Mouse (Mus musculus): ENCODE data around the gene Mrps6. TPM values are rescaled to one million over a fixed set of nuclear protein-coding genes. Genes with fewer than 3 reads are reported as not detected.

The Mrps6 gene
- total and polyA plus RNA-seq, 3 experiments, result 40.8 to 71.0 TPM; not detected in 1

DNA sequence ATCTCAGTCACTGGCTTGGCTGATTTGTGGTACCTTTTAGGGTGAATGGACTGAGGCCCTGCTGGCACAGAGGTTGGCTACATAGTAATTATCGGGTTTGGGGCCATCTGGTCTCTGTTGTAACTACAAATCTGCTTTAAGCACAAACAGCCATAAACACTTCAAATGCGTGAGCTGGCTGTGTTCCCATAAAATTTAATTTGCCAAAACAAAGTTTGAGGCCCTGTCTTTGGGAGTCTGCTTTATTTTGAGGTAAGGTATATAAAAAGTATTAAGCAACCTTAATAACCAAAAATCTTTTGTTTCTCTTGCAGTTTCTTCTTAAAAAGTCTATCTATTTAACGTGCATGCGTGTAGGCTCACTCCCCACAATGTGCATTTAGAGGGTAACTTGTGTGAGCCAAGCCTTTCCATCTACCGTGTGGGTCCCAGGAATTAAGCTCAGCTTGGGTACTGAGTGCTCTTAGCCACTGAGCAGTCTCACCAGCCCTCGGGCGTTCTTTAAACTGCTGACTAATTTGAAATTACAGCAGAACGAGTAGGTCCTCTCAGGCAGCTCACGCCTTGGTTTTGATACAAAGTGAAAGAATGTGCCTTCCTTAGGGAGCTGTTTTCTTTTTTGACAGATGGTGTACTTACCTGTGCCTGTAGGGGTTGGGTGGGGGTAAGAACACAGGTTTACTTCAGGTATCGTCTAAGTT is 40.4 kb downstream of the Mrps6 start:
- peaks cover 0 to 4% of the 10 kb centered on the region in 2 experiments; a peak in 2 of 4 replicates for H3K36me3 ChIP-seq (ENCODE audit: control insufficient read depth in 1 of 2, insufficient read depth in 2 of 2, low read length in 2 of 2)
- H3K9ac ChIP-seq (ENCODE audit: control insufficient read depth, low read depth, low read length, poor library complexity, severe bottlenecking), result no peak overlapping the region
- H3K9me3 ChIP-seq (replicated peaks; ENCODE audit: insufficient read depth, low read length), result no peaks in the 10 kb centered on the region
- no peaks in the 10 kb centered on the region for H3K27me3 ChIP-seq (ENCODE audit: control insufficient read depth in 1 of 2, insufficient read depth in 2 of 2, low read length in 2 of 2)
- no peak overlapping the region for H3K27ac ChIP-seq (ENCODE audit: control insufficient read depth, low read depth, low read length)
- no peak for TF ChIP-seq TBP (IDR thresholded peaks at IDR 0.05; ENCODE audit: low read depth, low read length)
- no peak for TF ChIP-seq UBTF (IDR thresholded peaks at IDR 0.05; ENCODE audit: borderline replicate concordance, insufficient read depth, low read depth, low read length)
- no peak for TF ChIP-seq JUND (IDR thresholded peaks at IDR 0.05; ENCODE audit: low read depth, low read length)
- no peak for TF ChIP-seq NELFE (IDR thresholded peaks at IDR 0.05; ENCODE audit: low read depth, low read length)
- TF ChIP-seq RCOR1 (IDR thresholded peaks at IDR 0.05; ENCODE audit: low read depth, low read length), result no peak
- TF ChIP-seq POLR2A (IDR thresholded peaks at IDR 0.05; ENCODE audit: control insufficient read depth in 1 of 2, insufficient read depth in 1 of 2, low read depth in 1 of 2, low read length in 2 of 2, poor library complexity in 1 of 2), result no peak
- TF ChIP-seq CHD1 (IDR thresholded peaks at IDR 0.05; ENCODE audit: low read depth, low read length), result no peak
- TF ChIP-seq USF1 (IDR thresholded peaks at IDR 0.05; ENCODE audit: low read depth, low read length), result no peak
- TF ChIP-seq MXI1 (IDR thresholded peaks at IDR 0.05; ENCODE audit: low read depth, low read length), result no peak
- H3K4me3 ChIP-seq (ENCODE audit: control insufficient read depth in 1 of 2, insufficient read depth in 1 of 2, low read depth in 2 of 2, low read length in 2 of 2), result no peak overlapping the region
- H3K79me2 ChIP-seq (ENCODE audit: control insufficient read depth, insufficient read depth, low read length, poor library complexity), result no peaks in the 10 kb centered on the region
- DNase-seq (ENCODE audit: low read depth, low spot score), result no peak
- no peaks in the 10 kb centered on the region for H3K4me1 ChIP-seq (ENCODE audit: control insufficient read depth in 1 of 2, insufficient read depth in 2 of 2, low read length in 2 of 2)

DNA sequence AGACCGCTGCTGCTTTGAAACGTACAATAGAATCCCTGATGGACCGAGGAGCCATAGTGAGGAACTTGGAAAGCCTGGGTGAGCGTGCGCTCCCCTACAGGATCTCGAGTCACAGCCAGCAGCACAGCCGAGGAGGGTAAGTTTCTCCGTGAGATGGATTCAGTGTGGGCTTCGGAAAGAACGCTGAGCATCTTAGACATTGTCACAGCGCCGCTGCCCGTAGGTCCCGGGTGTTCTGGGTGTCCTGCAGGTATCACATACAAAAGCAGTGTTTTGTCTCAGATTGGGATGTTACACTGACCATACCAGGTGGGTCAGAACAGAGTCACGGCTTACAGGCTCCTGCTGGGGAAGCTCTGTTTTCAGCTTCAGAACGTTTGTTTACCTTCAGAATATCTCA is 41.5 kb downstream of the Mrps6 start:
- TF ChIP-seq MAFK (IDR thresholded peaks at IDR 0.05; ENCODE audit: borderline replicate concordance, low read depth, low read length) (no peak), MXI1 (IDR thresholded peaks at IDR 0.05; ENCODE audit: low read depth, low read length) (no peak), JUND (IDR thresholded peaks at IDR 0.05; ENCODE audit: low read depth, low read length) (no peak), SIN3A (IDR thresholded peaks at IDR 0.05; ENCODE audit: low read length) (no peak), TBP (IDR thresholded peaks at IDR 0.05; ENCODE audit: low read depth, low read length) (no peak), E2F4 (IDR thresholded peaks at IDR 0.05; ENCODE audit: borderline replicate concordance, low read depth, low read length) (no peak), MAZ (IDR thresholded peaks at IDR 0.05; ENCODE audit: low read depth, low read length) (no peak), CHD2 (IDR thresholded peaks at IDR 0.05; ENCODE audit: low read length) (no peak), ETS1 (IDR thresholded peaks at IDR 0.05; ENCODE audit: low read depth, low read length) (no peak), HCFC1 (IDR thresholded peaks at IDR 0.05; ENCODE audit: low read depth, low read length) (no peak), CHD1 (IDR thresholded peaks at IDR 0.05; ENCODE audit: low read depth, low read length) (no peak), POLR2AphosphoS2 (IDR thresholded peaks at IDR 0.05; ENCODE audit: low read length) (no peak), GABPA (IDR thresholded peaks at IDR 0.05; ENCODE audit: low read depth, low read length) (no peak), NRF1 (IDR thresholded peaks at IDR 0.05; ENCODE audit: insufficient read depth, low read depth, low read length, poor library complexity, severe bottlenecking) (no peak), ZC3H11A (IDR thresholded peaks at IDR 0.05; ENCODE audit: low read depth, low read length) (no peak), ZKSCAN1 (IDR thresholded peaks at IDR 0.05; ENCODE audit: low read depth, low read length) (no peak), POLR2AphosphoS5 (IDR thresholded peaks at IDR 0.05; ENCODE audit: borderline replicate concordance, low read depth, low read length) (no peak)
- Histone ChIP-seq H3K9ac (ENCODE audit: control insufficient read depth, low read depth, low read length, poor library complexity, severe bottlenecking) (no peak overlapping the region), H3K27ac (ENCODE audit: control insufficient read depth, low read depth, low read length) (no peak overlapping the region), H3K4me3 (ENCODE audit: control insufficient read depth in 1 of 2, insufficient read depth in 1 of 2, low read depth in 2 of 2, low read length in 2 of 2) (no peak overlapping the region), H3K9me3 (replicated peaks; ENCODE audit: insufficient read depth, low read length) (no peaks in the 10 kb centered on the region), H3K4me1 (ENCODE audit: control insufficient read depth in 1 of 2, insufficient read depth in 2 of 2, low read length in 2 of 2) (no peaks in the 10 kb centered on the region), H3K79me2 (ENCODE audit: control insufficient read depth, insufficient read depth, low read length, poor library complexity) (no peaks in the 10 kb centered on the region), H3K36me3 (ENCODE audit: control insufficient read depth in 1 of 2, insufficient read depth in 2 of 2, low read length in 2 of 2) (peaks cover 0 to 3% of the 10 kb centered on the region in 2 experiments; a peak in 2 of 4 replicates), H3K27me3 (ENCODE audit: control insufficient read depth in 1 of 2, insufficient read depth in 2 of 2, low read length in 2 of 2) (no peaks in the 10 kb centered on the region)
- no peak for DNase-seq (ENCODE audit: low read depth, low spot score)

Measured in MEL (cell line).